Mouse (Mus musculus) frontal cortex, postnatal 36 days (tissue): ENCODE measurements around the gene Bod1l.

Experiments used
- DNase-seq, 2 experiments: peaks; one replicate each; pipeline ENCODE4 v3.0.0; 2022; ENCODE audit warnings: low spot score in 2 of 2

Gene Bod1l

DNA sequence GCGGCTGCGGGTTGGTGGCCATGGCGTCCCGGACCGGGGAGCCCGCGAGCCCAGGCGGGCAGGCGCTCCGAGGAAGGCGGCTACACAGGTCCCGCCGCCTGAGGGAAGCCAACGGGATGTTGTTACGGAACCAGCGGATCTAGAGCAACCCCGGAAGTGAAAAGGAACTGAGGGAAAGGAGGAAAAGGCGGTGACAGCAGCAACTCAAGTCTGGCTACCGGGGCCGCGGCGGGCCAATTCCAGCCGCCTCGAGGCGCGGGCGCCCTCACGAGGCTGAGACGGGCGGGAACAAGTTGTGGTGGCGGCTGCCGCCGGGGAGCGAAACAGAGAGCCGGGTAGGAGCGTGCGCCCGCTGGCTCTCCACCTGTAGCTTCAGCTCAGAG is at the start of gene Bod1l:
TSS of gene Bod1l (minus strand) at position 169 of the 383 bp plus-strand sequence.
- DNase-seq: peak; percentile 99

GRCm38 (mm10) chr5:41893351-41893750 is 49.2 kb upstream of the Bod1l start:
- DNase-seq: no peak

GRCm38 (mm10) chr5:41890871-41891270 is 46.8 kb upstream of the Bod1l start:
- DNase-seq: no peak

GRCm38 (mm10) chr5:41889245-41889849 is 45.2 kb upstream of the Bod1l start:
- DNase-seq: no peak

GRCm38 (mm10) chr5:41888834-41889233 is 44.7 kb upstream of the Bod1l start:
- peak; percentile 25 to 54 for DNase-seq

- DNase-seq: peak; percentile 73 to 76
These were observed 43.6 kb upstream of the Bod1l start for GRCm38 (mm10) chr5:41887738-41888137.

DNA sequence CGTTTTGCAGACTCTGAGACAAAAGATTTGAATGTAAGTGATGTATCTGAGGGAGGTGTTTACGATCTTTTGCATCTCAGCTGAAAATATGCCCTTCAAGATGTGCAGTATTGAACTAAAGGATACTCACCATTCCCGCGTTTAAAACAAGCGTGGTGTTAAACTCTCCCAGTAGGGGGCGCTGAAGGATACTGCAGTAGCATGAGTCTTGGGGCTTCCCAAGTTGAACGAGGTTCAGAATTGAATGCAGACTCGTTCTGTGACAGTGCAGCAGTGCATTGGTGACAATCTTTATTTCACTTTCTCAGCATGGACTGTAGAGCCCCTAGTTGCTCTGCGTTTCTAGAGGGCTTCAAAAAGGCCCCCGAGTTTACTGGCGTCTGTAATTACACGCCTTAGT is 40.4 kb upstream of the Bod1l start:
- peak; percentile 49 to 75 for DNase-seq

DNA sequence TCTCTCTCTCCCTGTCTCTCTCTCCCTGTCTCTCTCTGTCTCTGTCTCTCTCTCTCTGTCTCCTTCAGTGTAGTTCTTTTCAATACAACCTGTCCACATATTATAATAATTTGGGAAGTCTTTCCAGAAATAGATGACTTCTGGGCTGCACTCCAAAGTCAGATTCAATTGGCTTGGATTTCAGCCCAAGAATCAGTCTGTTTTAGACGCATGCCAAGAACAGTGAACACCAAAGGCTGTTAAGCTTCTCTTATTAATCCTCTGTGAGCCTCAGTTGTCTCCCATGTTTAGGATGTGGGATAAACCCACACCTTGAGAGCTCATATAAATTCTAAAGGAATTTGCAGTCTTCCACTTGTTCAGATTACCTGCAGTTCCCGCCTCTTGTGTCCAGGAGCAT is 27.0 kb upstream of the Bod1l start:
- peak in 1 of 2 experiments; percentile 29 for DNase-seq

DNA sequence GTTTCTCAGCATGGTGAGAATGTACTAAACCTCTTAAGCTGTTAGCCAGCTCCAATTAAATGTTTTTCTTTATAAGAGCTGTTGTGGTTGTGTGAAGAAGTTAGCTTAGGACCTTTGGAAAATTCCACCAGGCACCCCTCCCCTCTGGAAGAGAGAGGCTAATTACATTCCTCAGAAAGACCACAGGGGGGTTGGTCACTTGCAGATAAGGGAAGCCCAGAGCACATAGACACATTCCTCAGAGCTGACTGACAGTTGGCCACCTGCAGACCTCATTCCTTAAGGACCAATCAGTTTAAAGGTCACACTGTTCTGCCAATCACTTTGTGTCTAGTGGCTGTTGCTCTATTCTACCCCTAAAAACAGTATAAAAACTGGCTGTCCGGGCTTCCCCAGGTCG is 11.7 kb upstream of the Bod1l start:
- DNase-seq: no peak

DNA sequence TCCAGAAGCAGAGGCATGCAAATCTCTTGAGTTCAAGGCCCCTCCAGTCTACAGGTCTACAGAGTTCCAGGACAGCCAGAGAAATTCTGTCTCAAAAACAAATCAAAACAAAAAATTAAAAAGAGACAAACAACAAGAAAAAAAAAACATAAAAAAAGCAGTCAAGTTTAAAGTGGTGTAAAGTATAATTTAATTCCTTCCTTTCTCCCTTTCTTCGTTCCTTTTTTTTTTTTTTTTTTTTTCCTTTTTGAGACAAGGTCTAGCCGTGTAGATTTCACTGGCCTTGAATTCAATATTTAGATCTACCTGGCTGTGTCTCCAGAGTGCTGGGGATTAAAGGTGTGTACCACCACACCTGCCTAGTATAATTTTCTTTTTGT is 1.4 kb upstream of the Bod1l start:
- no peak for DNase-seq

- no peak for DNase-seq
These were observed 874 bp upstream of the Bod1l start for GRCm38 (mm10) chr5:41844820-41845557.

DNA sequence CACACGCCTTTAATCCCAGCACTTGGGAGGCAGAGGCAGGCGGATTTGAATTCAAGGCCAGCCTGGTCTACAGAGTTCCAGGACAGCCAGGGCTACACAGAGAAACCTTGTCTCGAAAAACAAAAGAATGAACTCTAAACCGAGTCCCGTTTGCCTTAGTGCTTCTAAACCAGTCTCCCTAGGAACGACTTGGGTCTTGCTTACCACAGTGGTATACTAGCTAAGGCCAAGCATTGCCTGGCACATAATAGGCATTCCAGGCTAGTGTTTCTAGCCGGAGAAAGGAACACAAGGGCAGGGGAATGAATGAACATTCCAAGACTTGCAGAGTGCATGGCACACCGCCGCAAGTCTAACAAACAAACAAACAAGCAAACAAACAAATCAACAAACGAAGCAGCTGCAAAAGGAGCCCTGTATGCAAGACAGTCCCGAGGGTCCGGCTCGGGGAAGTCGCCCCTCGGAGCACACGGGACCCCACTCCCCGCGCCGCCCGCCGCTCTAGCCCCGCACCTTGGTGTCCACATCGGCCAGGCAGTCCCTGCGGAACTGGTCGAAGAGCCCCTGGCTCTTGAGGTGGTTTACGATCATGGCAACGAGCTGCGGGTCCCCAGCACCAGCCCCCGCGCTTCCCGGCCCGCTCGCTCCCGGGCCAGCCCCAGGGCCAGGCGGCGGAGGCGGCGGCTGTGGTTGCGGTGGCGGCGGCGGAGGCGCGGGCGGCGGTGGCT is 532 bp downstream of the Bod1l start:
- no peak for DNase-seq

GRCm38 (mm10) chr5:41842681-41843080 is 1.4 kb downstream of the Bod1l start:
- no peak for DNase-seq

DNA sequence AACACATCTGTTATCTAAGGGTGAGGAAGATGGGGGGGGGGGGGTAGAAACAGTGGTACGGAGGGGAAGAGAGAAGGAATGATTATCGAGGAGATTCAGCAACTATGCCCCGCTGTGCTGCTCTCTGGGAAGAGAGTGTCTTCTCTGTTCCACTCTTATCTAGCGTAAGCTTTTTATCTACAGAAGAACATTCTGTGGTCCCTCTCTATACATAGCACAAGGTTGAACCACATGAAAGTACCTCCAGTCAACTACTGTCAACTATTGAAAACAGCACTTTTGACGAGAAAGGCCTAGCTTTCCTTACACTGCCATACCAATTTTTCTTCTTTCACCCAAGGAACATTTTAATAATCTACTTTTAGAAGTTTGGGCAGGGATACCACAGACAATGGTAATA is 2.4 kb downstream of the Bod1l start:
- no peak for DNase-seq

- DNase-seq: no peak
These were observed 14.0 kb downstream of the Bod1l start for GRCm38 (mm10) chr5:41830100-41830499.

DNA sequence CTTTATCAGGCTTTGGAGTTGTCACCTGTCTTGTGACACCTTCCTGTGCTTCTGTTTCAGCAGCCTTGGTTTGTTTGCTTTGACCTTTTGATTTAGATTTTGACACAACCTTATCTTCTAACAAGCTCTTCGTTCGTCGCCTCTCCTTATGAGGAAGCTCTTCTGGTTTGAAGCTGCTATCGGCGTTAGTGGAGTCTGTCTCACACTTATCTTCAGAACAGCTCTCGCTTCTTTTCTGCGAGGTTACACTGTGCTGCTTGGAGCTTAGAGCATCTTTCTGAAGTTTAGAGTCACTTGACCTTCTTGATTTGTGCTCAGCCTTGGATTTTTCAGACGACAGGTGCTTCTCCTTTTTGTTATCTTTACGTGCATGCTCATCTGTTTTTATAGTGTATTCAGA is 23.0 kb downstream of the Bod1l start:
- no peak for DNase-seq

DNA sequence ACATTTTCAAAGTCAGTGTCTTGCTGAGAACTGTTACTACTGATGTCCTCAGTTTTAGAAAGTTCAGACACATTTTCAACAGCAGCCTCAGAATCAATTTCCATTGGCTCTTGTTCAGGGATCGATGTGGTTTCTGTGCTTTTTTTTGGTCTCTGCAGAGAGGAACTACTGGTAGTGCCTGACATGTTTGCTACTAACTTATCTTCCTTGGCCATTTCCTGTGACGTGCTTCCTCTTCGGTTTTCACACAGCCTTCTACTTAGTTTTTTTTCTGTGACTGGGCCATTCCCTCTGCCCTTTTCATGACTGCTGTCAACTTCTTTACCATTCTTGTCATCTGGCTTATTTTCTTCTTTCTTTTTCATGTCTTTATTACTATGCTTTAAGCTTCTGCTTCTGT is 23.6 kb downstream of the Bod1l start:
- DNase-seq: no peak

DNA sequence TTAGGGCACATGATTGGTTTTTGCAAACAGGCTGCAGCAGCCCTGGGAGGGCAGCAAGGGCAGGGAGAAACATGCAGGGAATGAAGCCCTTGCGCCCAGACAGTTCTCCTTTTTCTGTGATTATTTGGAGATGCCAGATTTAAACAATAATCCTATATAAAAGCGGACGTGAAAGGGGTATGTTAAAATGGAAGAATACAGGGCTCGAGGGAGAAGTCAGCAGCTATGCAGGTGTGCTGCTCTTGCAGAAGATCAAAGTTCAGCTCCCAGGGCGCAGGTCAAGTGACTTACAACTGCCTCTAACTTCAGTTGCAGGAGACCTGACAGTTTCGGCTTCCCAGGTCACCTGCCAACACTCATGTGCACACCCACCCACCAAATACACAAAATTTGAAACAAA is 31.6 kb downstream of the Bod1l start:
- no peak for DNase-seq

- no peak for DNase-seq
These were observed 32.8 kb downstream of the Bod1l start for GRCm38 (mm10) chr5:41811279-41811678.

DNA sequence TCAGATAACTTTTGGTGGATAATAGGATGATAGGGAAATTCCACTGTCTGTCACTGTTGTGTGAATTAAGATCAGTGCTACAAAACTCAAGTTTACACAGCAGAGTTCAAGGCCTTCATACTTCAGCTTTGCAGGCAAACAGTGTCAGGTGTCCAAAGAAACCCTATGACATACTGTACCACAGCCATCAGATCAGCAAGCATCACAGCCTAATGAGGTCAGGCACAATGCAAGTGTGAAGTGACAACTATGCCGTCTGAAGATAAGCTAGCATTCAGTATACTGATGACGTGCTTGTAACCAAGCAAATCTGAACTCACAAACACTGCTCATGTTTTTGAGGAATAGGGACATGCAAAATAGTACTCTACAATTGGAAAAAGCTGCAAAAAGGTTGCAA is 36.7 kb downstream of the Bod1l start:
- no peak for DNase-seq

DNA sequence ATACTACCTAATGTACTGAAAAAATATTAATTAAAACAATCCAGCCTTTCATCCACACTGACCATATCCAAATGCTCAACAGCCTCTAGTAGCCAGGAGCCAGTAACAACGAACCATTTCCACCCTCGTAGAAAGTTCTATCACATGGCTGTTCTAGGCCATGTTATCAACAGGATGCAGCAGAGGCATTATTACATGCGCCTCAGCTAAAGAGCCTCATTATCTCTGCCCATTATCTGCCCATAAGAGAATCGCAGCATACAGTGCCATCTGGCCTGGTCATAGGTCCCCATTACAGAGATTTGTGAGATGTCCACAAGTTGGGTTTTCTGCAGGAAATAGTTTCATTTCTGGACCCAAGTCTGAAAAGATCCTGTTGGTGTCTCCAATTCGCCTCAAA is 37.9 kb downstream of the Bod1l start:
- DNase-seq: no peak

GRCm38 (mm10) chr5:41805085-41805484 is 39.0 kb downstream of the Bod1l start:
- DNase-seq: no peak

DNA sequence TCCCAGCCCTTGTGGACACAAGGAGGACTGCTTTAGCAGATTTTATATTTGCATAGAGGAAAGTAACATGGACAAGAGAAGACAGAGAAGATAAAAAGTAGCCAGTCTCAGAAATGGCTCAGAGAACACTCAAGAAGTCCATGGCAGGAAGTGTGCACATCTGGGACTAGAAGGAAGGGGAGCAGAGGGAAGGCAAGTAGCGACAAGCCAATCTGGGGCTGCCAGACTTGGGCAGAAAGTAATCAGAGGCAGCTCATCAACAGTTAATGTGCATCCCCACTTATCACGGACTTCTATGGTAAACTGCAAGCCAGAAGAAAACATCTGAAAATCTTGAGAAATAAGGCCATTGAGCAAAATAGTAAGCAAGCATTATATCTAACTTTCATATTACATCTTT is 39.5 kb downstream of the Bod1l start:
- no peak for DNase-seq
